Mouse (Mus musculus): ENCODE results near the gene Krtap9-1.
"Not testable (repeated sequence)": the region's sequence is repeated elsewhere in the genome, so short reads cannot be mapped to it uniquely, and the experiment has no call there.

The Krtap9-1 gene

DNA sequence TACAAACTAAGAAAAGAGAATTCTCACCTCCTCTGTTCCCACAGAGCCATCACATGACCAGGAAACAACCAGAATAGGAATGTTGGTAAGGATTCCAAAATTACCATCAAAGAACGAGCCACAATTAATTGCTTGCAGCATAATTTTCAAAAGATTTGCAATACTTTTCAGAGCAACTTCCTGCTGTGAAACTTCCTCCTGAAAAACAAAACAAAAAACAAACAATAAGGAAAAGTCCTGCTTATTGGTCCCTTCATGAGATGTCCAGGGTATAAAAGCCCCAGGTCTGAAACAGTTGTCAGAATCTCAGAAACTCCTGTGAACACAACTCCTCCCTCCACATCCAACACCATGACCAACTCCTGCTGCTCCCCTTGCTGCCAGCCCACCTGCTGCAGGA lies at the start of gene Krtap9-1:
Gene Krtap9-1 (plus strand): TSS at position 301 of the 400 bp plus-strand sequence.
- in situ Hi-C loops (cut with MboI; ENCODE audit: low pct_unique_long_range_greater_than_20kb in 1 of 2, low sequenced_read_pairs in 2 of 2, unreplicated experiment in 1 of 2), result not testable (repeated sequence)

DNA sequence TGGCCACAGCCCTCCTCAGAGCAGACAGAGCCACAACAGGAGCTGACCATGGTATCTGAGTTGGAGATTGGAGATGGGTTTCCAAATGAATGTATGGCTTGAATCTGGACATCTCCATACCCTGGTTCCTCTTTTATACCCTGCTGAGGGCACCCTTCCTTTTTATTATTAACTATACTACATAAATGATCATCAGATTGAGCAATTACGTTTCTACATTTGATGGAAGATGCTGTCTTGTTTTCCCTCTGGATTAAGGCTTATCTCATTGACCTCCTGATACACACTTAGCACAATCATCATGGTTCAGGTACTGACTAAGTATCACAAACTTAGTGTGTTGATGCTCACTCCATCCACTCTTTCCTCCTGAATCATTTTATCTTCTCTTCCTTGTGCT lies 35.2 kb upstream of the Krtap9-1 start, which contains the start of gene 2300003K06Rik:
Gene 2300003K06Rik (minus strand): TSS at position 101 of the 400 bp plus-strand sequence.
- in situ Hi-C loops (cut with MboI; ENCODE audit: low pct_unique_long_range_greater_than_20kb in 1 of 2, low sequenced_read_pairs in 2 of 2, unreplicated experiment in 1 of 2), result no loop called here

DNA sequence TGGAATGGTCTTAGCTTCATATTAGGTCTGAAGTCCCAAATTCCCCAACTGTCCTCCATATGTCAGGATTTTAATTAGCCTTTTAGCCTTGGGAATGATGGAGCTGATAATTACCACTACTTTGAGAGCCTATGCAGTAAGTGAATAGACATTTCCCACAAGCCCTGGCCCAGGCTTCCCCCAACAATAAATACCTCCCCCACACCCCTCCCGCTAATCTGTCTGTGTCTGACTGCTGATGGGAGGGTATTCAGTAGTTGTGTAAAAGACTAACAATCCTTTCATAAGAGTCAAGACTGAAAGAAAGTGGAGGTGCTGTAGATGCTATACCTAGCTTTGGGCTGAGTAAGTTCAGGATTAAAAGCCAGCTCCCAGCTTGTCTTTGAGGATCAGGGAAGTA lies 31.0 kb upstream of the Krtap9-1 start:
- in situ Hi-C loops (cut with MboI; ENCODE audit: low pct_unique_long_range_greater_than_20kb in 1 of 2, low sequenced_read_pairs in 2 of 2, unreplicated experiment in 1 of 2), result no loop called here

DNA sequence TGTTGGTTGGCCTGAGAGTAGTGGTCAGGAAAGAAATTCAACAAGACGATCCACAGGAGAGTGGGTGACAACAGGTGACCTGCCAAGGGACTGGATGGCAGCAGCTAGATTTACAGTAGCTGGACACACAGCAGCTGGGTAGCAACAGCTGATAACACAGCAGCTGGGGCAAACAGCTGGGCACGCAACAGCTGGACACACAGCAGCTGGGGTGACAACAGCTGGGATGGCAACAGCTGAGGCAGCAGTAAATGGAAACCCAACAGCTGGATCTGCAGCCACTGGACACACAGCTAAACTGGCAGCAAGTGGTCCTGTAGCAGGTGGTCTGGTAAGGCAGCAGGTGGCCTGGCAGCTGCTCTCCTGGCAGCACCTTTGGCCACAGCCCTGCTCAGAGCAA lies 26.4 kb upstream of the Krtap9-1 start:
- in situ Hi-C loops (cut with MboI; ENCODE audit: low pct_unique_long_range_greater_than_20kb in 1 of 2, low sequenced_read_pairs in 2 of 2, unreplicated experiment in 1 of 2), result no loop called here

DNA sequence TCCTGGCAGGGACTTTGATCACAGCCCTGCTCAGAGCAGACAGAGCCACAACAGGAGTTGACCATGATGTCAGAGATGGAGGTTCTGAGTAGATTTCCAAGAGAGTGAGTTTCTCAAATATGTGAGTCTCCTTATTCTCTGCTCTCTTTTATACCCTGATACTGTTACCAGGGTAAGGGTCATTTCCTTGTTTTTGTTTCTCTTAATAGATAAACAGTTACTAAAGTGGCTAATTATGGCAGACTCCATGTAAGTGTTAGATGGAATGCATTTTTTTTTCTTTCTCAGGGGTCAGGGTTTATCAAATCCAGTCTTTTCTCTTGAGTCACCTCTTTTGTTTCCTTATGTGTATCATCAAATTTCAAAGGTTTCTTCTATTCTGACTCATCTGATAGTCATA lies 21.7 kb upstream of the Krtap9-1 start, which contains the start of gene Krtap4-16:
Gene Krtap4-16 (minus strand): TSS at position 101 of the 400 bp plus-strand sequence.
- in situ Hi-C loops (cut with MboI; ENCODE audit: low pct_unique_long_range_greater_than_20kb in 1 of 2, low sequenced_read_pairs in 2 of 2, unreplicated experiment in 1 of 2), result no loop called here

DNA sequence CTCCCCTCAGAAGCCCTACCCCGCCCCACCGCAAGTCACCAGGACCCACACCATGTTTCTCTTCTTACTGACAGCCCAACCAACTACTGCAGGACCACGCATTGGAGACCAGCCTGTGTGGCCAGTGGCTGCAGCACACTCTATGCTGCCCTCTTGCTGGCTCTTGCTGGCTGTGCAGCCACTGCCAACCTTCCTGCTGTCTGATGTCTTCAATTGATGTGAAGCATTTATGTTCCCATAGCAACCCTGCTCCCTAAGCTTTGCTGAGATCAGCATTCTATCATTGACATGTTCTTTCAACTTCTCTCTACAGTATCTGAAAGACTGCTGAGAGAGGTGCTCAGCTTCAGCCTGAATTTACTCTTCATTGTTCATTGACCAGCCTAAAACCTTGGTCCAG lies 19.1 kb upstream of the Krtap9-1 start:
- in situ Hi-C loops (cut with MboI; ENCODE audit: low pct_unique_long_range_greater_than_20kb in 1 of 2, low sequenced_read_pairs in 2 of 2, unreplicated experiment in 1 of 2), result no loop called here

- in situ Hi-C loops (cut with MboI; ENCODE audit: low pct_unique_long_range_greater_than_20kb in 1 of 2, low sequenced_read_pairs in 2 of 2, unreplicated experiment in 1 of 2), result no loop called here
Observed at GRCm38 (mm10) chr11:99857617-99858016, 15.6 kb upstream of the Krtap9-1 start, which contains the start of gene Gm11568. Gene Gm11568, plus strand, starts transcription at chr11:99857917.

DNA sequence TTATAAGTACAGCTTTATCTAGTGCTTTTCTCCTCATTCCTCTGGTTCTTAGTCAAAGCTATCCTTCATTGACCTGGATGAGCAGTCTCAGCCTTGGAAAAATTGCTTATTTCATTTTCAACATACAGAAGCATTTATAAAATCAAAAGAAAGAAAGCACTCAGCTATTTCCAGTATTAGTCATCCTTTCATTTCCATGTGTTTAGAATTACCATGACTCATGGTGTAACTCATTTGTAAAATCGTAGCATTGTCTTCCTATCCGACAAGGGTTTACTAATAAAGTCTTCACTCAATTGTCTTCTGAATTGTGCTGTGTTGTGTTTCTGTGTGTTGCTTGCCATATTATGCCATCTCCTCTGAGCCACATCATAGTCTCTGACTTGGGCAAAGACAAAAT lies 14.4 kb upstream of the Krtap9-1 start:
- in situ Hi-C loops (cut with MboI; ENCODE audit: low pct_unique_long_range_greater_than_20kb in 1 of 2, low sequenced_read_pairs in 2 of 2, unreplicated experiment in 1 of 2), result no loop called here

DNA sequence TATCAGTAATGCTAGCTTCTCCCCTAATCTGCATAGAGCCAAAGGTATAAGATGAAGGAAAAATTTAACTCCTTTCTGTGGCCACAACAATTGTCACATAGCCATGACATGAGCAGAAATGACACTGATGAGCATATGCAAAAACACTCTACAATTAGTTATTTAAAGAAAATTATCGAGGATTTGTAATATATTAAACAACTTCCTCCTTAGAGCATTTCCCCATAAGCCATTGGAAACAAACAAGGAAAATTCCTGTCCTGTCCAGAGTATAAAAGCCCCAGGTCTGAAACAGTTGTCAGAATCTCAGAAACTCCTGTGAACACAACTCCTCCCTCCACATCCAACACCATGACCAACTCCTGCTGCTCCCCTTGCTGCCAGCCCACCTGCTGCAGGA lies 9.0 kb upstream of the Krtap9-1 start, which contains the start of gene Gm11559:
Gene Gm11559 (plus strand): TSS at position 301 of the 400 bp plus-strand sequence.
- in situ Hi-C loops (cut with MboI; ENCODE audit: low pct_unique_long_range_greater_than_20kb in 1 of 2, low sequenced_read_pairs in 2 of 2, unreplicated experiment in 1 of 2), result not testable (repeated sequence)

- in situ Hi-C loops (cut with MboI; ENCODE audit: low pct_unique_long_range_greater_than_20kb in 1 of 2, low sequenced_read_pairs in 2 of 2, unreplicated experiment in 1 of 2), result not testable (repeated sequence)
Observed at GRCm38 (mm10) chr11:99878887-99879286, 5.7 kb downstream of the Krtap9-1 start, which contains the start of gene Gm11567. Gene Gm11567, plus strand, starts transcription at chr11:99879187.

GRCm38 (mm10) chr11:99907620-99908019 lies 34.4 kb downstream of the Krtap9-1 start, which contains the start of gene Krtap31-1:
Gene Krtap31-1, plus strand, starts transcription at chr11:99907920.
- in situ Hi-C loops (cut with MboI; ENCODE audit: low pct_unique_long_range_greater_than_20kb in 1 of 2, low sequenced_read_pairs in 2 of 2, unreplicated experiment in 1 of 2), result no loop called here

DNA sequence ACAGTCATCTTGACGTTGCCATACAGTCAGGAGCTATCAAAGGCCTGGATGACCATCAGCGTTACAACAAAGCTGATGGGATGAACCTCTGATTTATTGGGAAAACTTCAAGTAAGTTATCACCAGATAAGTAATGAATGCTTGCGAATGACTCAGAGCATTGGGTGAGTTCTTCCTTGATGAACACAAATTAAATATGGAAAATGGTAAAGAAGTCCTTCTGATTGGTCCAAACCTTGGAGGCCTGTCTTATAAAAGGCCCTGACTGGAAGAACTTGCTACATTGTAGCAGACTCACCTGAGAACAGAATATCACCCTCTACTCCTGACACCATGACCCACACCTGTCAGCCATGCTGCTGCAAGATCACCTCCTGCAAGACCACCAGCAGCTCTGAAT lies 41.3 kb downstream of the Krtap9-1 start, which contains the start of gene Gm11565:
Gene Gm11565 (plus strand): TSS at position 301 of the 400 bp plus-strand sequence.
- in situ Hi-C loops (cut with MboI; ENCODE audit: low pct_unique_long_range_greater_than_20kb in 1 of 2, low sequenced_read_pairs in 2 of 2, unreplicated experiment in 1 of 2), result no loop called here

Data from mouse embryonic stem cell (cell line).